Mouse (Mus musculus) left cerebral cortex, adult 18-20 months (tissue): ENCODE measurements around the gene Odf2l. TPM values are rescaled to one million over a fixed set of nuclear protein-coding genes. Genes with fewer than 3 reads are reported as not detected.

Experiments used
- DNase-seq, 2 experiments: peaks; one replicate each; pipeline ENCODE4 v3.0.0; 2021 to 2022; ENCODE audit warnings: low spot score in 2 of 2, mixed read lengths in 1 of 2
- long read RNA-seq, 2 experiments: library from polyadenylated mRNA; stranded (forward); transcript quantifications; one replicate each; pipeline ENCODE4 v2.0.0; 2021
- total RNA-seq, 2 experiments: library from RNA; stranded (reverse); gene quantifications; 2 replicates each; pipeline ENCODE4 v1.2.3; 2021

Gene Odf2l
- total RNA-seq, result 10 to 100 TPM; 17.7 to 27.3 TPM
- long read RNA-seq, experiment 1, partial matches to known transcripts, result 2 of 11 reads
- long read RNA-seq, experiment 1, other reads (novel, unspliced or antisense), result 9 of 11 reads
- long read RNA-seq, experiment 2, partial matches to known transcripts, result 4 of 8 reads
- long read RNA-seq, experiment 2, other reads (novel, unspliced or antisense), result 2 of 8 reads

- peak; percentile 97 to 98 for DNase-seq
Measured at GRCm38 (mm10) chr3:145118254-145119001, at the start of gene Odf2l. Odf2l (plus strand) TSS chr3:145118588.

- no peak for DNase-seq
Measured at GRCm38 (mm10) chr3:145068964-145069363, 49.4 kb upstream of the Odf2l start.

DNA sequence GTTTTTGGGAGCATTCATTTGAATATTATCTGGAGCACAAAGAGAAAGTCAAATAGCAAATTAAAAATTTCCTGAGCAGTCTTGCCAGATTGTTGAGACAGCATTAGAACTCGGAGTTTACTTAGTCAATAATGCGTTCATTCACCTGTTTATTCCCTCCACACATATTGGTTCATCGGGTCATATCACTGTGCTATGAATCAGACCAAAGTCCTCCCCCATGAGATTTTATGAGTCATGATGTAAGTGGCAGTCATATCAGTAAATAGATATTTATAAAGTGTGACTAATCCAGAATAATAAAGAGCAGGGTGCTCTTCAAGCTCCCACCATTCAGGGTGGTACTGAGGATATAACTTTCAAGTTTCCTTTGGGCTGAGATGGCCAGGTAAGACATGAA is 46.0 kb upstream of the Odf2l start:
- no peak for DNase-seq

DNA sequence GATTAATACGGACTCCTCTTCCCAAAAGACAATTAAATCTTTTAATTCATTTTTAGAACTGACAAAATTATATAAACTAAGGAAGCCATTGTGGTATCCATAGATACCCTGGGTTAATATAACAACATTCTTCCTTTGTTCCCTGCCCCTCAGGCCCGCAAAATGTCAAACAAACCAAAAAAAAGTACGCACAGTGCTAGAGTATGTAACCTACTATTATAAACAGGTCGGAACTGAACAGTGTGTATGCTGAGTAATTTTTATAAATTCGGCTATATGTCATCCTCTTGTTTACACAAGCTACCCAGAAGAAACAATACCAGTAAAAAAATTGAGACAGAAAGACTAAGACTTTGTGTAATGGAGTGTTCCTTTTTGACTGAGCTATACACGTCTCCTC is 40.0 kb upstream of the Odf2l start:
- DNase-seq, result no peak

- no peak for DNase-seq
Measured at GRCm38 (mm10) chr3:145080904-145081303, 37.5 kb upstream of the Odf2l start.

GRCm38 (mm10) chr3:145083081-145083480 is 35.3 kb upstream of the Odf2l start:
- DNase-seq, result no peak

DNA sequence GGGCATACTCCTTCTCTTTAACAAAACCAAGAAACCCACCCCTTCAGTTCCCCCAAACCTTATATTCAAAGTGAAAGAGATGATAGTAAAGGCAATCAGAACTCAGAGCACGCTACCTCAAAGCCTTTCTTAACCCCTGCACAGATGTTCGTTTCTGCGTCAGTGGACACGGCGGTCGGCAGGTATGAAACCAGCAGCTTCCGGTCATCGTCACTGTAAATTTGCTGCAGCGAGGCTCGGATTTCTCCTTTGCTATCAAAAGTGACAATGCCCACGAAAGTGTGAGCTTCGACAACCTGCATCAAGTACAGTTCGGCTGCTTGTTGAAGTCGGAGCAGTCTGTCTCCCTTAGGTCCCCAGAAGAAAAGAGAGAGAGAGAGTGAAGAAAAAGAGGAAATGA is 32.2 kb upstream of the Odf2l start:
- no peak for DNase-seq

DNA sequence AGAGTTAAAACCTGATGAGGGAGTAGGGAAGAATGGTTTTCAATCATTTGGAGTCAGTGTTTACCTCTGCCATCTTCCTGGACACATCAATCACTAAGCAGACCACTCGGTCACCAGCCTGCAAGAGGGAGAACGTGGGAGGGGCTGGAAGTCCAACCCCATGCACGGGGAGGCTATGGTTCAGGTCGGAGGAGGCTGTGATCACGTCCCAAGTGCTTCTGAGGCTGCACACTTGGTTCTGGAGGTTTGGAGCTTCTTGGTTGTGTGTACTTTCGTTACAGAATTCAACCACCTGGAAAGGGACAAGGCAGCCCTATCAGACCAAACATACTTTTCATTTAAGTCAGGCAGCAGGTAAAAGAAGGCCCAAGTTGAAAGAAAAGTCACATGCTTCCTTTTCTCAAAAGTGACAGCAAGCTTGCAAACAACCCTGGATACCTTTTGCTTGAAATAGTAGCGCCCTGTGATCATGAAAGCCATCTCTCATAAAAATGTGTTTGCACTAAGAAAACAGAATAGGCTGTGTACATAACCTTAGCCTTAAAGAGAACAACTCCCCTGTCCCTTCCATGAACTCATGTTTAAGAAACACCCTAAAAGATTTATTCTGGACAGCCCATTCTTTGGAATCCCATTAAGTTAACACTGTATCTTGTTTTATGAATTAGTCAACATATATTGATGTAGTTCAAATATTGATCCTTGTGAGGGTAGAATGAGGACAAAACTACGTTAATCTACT is 30.4 kb upstream of the Odf2l start:
- no peak for DNase-seq

DNA sequence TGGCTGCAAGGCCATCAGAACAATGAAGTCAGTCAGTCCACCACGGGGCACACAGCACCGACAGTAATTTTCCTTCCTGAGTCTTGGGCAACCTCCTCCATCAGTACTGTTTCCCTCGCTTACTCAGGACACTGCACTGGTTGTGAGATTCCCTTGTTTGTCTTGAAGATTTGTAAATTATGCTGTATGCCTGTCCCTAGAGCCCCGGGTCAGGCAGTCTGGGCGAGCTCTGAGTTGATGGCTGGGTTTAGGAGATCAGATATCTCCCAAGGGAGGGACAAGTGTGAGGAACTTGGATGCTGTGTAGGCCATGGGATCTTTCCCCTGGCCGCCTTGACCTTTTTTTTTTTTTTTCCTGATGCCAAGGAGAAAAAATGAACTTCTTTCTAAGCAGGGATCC is 19.1 kb upstream of the Odf2l start, which contains the start of gene Clca2:
Gene Clca2, minus strand, starts transcription at position 153 of the 400 bp plus-strand sequence.
- DNase-seq, result no peak

DNA sequence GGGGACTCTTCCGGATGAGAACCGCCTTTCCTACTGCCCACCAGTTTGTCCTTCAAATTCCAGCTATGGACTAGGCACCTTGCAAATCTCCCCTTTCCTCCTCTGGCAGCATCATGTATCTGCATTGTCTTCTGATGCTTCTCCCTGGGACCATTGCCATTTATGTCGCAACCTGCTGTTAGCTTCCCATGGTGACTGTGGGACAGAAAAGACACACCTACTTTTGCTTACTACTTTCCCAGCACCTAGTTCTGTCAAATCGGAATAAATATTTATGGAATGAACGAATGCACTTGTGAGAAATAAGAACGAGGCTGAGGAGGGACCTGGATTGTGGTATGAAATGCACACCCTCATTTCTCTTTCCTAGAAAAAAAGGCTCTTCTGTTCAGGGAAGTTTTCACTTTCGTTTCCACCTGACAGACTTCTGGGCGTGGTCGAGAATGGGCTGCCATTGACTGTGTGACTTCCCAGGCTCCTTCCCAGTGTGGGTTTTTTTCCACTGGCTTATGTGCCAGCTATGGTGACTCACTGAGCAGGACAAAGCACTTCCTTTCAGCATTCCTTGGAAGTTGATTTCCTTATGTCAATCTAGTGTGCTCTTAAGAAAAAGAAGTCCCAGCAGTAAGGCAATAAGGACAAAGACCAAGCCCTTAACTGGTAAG is 16.4 kb upstream of the Odf2l start:
- no peak for DNase-seq

DNA sequence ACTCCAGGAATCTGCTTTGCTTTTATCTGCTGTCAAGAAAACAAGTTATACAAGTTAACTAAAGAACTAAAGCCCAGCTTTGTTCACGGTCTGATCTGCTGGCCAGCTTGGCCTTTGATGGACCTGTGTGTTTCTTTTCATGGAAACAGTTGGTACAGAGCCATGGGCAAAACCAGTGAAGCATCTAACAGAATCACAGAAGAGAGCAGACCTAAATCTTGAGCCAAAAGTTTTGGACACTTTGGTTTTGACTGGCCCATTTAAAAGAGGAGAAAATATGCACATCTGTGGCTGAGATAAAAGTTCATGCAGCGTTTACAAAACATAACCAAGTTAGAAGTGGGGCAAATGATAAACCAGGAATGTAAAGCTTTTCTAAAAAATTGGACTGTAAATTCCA is 15.1 kb upstream of the Odf2l start:
- no peak for DNase-seq

DNA sequence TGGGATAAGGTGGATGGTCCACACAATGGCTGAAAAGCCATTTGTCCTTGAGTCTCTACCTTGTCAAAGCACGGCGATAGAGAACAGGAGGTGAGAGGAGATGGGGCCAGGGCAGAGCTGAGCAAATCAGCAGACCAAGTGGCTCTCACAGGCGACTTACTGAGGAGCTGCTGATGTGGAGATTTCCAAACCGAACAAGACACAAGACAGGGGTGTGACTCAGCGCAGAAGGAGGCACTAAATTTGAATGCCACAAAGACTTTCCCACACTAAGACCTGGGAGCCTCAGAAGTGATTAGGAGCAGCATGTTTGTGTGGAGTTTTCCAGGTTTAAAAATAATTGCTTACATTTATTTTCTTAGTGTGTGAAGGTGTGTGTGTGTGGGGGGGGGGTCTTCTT is 14.6 kb upstream of the Odf2l start:
- DNase-seq, result no peak

- DNase-seq, result no peak
Measured at GRCm38 (mm10) chr3:145105076-145105772, 13.2 kb upstream of the Odf2l start.

DNA sequence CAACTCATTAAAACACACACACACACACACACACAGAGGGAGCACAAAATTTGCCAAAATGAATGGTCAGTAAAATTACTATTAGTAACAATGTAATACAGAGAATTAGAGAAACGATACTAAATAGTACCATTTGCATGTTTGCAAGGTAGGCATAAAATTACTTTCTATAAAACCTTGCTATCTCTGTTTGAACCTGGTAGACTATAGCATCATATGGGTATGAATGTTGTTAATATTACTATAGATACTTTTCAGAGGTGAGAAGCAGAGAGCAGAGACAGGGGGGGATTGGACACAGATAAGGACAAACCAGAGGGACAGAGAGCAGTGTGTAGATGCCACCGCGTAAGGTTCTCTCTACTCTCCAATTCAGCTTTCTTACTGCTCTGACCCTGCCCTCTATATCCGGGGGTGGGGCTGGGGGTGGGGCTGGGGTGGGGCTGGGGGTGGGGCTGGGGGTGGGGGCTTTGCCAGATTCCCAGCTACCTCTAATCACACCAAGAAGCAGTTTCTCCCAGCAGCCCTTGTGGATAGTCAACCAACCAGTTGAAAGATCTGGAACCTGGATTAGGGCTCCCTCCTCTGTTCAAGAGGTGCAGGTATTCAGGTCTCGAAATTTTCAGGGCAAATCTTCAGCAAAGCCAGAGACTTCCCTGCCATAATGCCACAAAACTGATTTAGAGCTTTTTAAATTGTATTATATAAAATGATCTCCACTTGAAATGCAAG is 12.4 kb upstream of the Odf2l start:
- no peak for DNase-seq

GRCm38 (mm10) chr3:145115169-145115568 is 3.2 kb upstream of the Odf2l start:
- DNase-seq, result no peak

DNA sequence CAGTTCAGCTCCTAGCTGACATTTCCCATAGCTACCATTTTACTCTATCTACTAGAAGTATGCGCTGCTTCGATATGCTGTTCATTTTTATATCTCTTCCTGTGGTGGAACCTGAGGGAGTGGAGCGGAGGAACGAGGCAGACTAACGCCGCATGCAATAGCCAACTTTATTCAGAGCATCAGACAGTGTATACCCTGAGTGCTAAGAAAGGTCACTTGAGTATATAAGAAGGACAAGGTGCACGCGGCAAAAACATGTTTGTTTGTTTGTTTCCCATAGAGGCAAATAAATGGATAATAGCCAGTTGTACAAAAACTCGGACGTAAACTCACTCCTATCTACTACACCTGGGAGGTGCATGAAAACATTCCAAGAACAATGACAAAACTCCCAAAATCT is 751 bp upstream of the Odf2l start:
- no peak for DNase-seq

DNA sequence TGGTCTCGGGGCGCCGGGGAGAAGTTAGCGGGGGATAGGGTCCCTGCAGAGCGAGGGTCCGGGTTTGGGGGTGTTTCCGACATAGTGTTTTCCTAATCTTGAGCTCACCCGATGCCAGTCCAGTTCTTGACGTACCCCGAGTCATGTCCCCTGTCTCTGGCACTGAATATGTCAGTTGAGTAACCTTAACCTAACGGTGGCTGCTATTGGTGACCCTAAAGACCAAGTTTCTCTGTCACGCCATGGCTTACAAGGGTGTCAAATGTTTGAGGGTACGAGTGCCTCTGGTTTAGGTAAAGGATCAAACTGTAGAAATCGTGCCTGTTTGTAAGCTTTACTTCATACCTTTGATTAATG is 592 bp downstream of the Odf2l start:
- DNase-seq, result no peak

- no peak for DNase-seq
Measured at GRCm38 (mm10) chr3:145119425-145119824, 1.0 kb downstream of the Odf2l start.

- DNase-seq, result no peak
Measured at GRCm38 (mm10) chr3:145126618-145127017, 8.2 kb downstream of the Odf2l start.

DNA sequence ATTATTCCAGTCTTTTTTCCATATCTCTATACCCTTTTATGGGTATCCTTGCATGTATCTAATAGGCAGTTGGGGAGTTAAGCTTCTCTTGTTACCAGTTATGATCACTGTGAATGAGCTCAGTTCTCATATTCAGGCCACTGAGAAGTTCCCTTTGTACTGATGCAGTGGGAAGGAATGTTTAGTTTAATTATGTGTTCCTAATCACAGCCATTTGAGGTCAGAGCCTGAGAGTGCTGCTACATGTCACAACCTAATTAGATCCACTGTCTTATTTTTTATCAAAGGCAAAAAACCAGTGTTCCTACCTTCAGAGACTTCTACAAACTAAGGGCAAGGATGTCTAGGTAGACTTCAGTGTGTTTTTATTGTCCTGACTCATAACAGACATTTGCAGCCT is 11.0 kb downstream of the Odf2l start:
- DNase-seq, result no peak
